Mouse (Mus musculus) lung, postnatal 36 days (tissue): ENCODE measurements around the gene Olfr1136.

ENCODE experiments used
- DNase-seq: peaks from one replicate; pipeline ENCODE4 v3.0.0; 2022; ENCODE audit warnings: mixed read lengths

Gene Olfr1136

GRCm38 (mm10) chr2:87693847-87694246, at the start of gene Olfr1136:
TSS of gene Olfr1136 (minus strand) at chr2:87693947.
- no peak for DNase-seq

- no peak for DNase-seq
Observed at GRCm38 (mm10) chr2:87743452-87743851, 49.7 kb upstream of the Olfr1136 start, which contains the start of gene Olfr1140. TSS of gene Olfr1140 (plus strand) at chr2:87743752.

- no peak for DNase-seq
Observed at GRCm38 (mm10) chr2:87739878-87740277, 46.1 kb upstream of the Olfr1136 start, which contains the start of gene Olfr1138. TSS of gene Olfr1138 (minus strand) at chr2:87739978.

GRCm38 (mm10) chr2:87713079-87713478, 19.3 kb upstream of the Olfr1136 start, which contains the start of gene Olfr1137:
TSS of gene Olfr1137 (minus strand) at chr2:87713179.
- DNase-seq = no peak

- DNase-seq = no peak
Observed at GRCm38 (mm10) chr2:87673564-87673963, 20.2 kb downstream of the Olfr1136 start, which contains the start of gene Olfr1135. TSS of gene Olfr1135 (minus strand) at chr2:87673664.

GRCm38 (mm10) chr2:87658360-87658759, 35.4 kb downstream of the Olfr1136 start, which contains the start of gene Olfr1134:
TSS of gene Olfr1134 (minus strand) at chr2:87658460.
- DNase-seq = no peak

- no peak for DNase-seq
Observed at GRCm38 (mm10) chr2:87647274-87647673, 46.5 kb downstream of the Olfr1136 start, which contains the start of gene Olfr1133. TSS of gene Olfr1133 (minus strand) at chr2:87647374.
